Mouse (Mus musculus): ENCODE data around the gene Adamts4. TPM values are rescaled to one million over a fixed set of nuclear protein-coding genes. Genes with fewer than 3 reads are reported as not detected.

Adamts4 gene
- polyA plus RNA-seq, 1 experiment from 2014 or later: 4.4 TPM

- Histone ChIP-seq H3K36me3 (ENCODE audit: control insufficient read depth, insufficient read depth, low read length) (no peaks in the 10 kb centered on the region), H3K4me1 (ENCODE audit: control insufficient read depth, insufficient read depth, low read length) (peaks cover 5% of the 10 kb centered on the region; the same call in 1 of the 2 replicates), H3K9ac (ENCODE audit: low read length) (no peak overlapping the region), H3K4me2 (no peak overlapping the region), H3K4me3 (ENCODE audit: low read depth, low read length) (no peak overlapping the region), H3K27me3 (ENCODE audit: control insufficient read depth, insufficient read depth, low read length) (no peaks in the 10 kb centered on the region), H3K27ac (ENCODE audit: low read depth, low read length) (no peak overlapping the region), H3K9me3 (ENCODE audit: control insufficient read depth, low read length) (no peaks in the 10 kb centered on the region)
- 83% methylated on average over 17 of the region's 17 CpGs for WGBS
- ATAC-seq (ENCODE audit: low FRiP score) (no peak), DNase-seq (ENCODE audit: low spot score, missing footprints) (no peak)
Measured at GRCm38 (mm10) chr1:171258921-171259320, 8.7 kb downstream of the Adamts4 start.

GRCm38 (mm10) chr1:171260316-171260715, 10.1 kb downstream of the Adamts4 start:
- Histone ChIP-seq H3K4me2 (no peak overlapping the region), H3K36me3 (ENCODE audit: control insufficient read depth, insufficient read depth, low read length) (no peaks in the 10 kb centered on the region), H3K27me3 (ENCODE audit: control insufficient read depth, insufficient read depth, low read length) (no peaks in the 10 kb centered on the region), H3K4me3 (ENCODE audit: low read depth, low read length) (no peak overlapping the region), H3K9me3 (ENCODE audit: control insufficient read depth, low read length) (no peaks in the 10 kb centered on the region), H3K27ac (ENCODE audit: low read depth, low read length) (no peak overlapping the region), H3K9ac (ENCODE audit: low read length) (no peak overlapping the region), H3K4me1 (ENCODE audit: control insufficient read depth, insufficient read depth, low read length) (peaks cover 5% of the 10 kb centered on the region; the same call in 1 of the 2 replicates)
- DNase-seq (ENCODE audit: low spot score, missing footprints) (no peak), ATAC-seq (ENCODE audit: low FRiP score) (no peak)
- WGBS: 86% methylated on average over 3 of the region's 3 CpGs

GRCm38 (mm10) chr1:171262594-171263130, 12.4 kb downstream of the Adamts4 start:
- H3K4me3 ChIP-seq (ENCODE audit: low read depth, low read length): peak overlapping the region; percentile 1; the same call in 1 of the 2 replicates
- ATAC-seq (ENCODE audit: low FRiP score) (peak; percentile 51), DNase-seq (ENCODE audit: low spot score, missing footprints) (no peak)
- peaks cover 5% of the 10 kb centered on the region; the same call in 1 of the 2 replicates for H3K4me1 ChIP-seq (ENCODE audit: control insufficient read depth, insufficient read depth, low read length)
- H3K4me2 ChIP-seq: peak overlapping the region; percentile 24
- H3K27me3 ChIP-seq (ENCODE audit: control insufficient read depth, insufficient read depth, low read length): no peaks in the 10 kb centered on the region
- no peak overlapping the region for H3K27ac ChIP-seq (ENCODE audit: low read depth, low read length)
- 10% methylated on average over 8 of the region's 8 CpGs for WGBS
- H3K36me3 ChIP-seq (ENCODE audit: control insufficient read depth, insufficient read depth, low read length): no peaks in the 10 kb centered on the region
- H3K9me3 ChIP-seq (ENCODE audit: control insufficient read depth, low read length): no peaks in the 10 kb centered on the region
- no peak overlapping the region for H3K9ac ChIP-seq (ENCODE audit: low read length)

- WGBS: 0% methylated on average over 2 of the region's 2 CpGs
- ATAC-seq (ENCODE audit: low FRiP score) (peak; percentile 86), DNase-seq (ENCODE audit: low spot score, missing footprints) (no peak)
- Histone ChIP-seq H3K27me3 (ENCODE audit: control insufficient read depth, insufficient read depth, low read length) (no peaks in the 10 kb centered on the region), H3K4me3 (ENCODE audit: low read depth, low read length) (no peak overlapping the region), H3K27ac (ENCODE audit: low read depth, low read length) (no peak overlapping the region), H3K9me3 (ENCODE audit: control insufficient read depth, low read length) (no peaks in the 10 kb centered on the region), H3K4me1 (ENCODE audit: control insufficient read depth, insufficient read depth, low read length) (peaks cover 5% of the 10 kb centered on the region; the same call in 1 of the 2 replicates), H3K4me2 (peak overlapping the region; percentile 24), H3K36me3 (ENCODE audit: control insufficient read depth, insufficient read depth, low read length) (no peaks in the 10 kb centered on the region), H3K9ac (ENCODE audit: low read length) (no peak overlapping the region)
Measured at GRCm38 (mm10) chr1:171263185-171263611, 13.0 kb downstream of the Adamts4 start.

GRCm38 (mm10) chr1:171263666-171264461, 13.6 kb downstream of the Adamts4 start:
- H3K4me2 ChIP-seq: peak overlapping the region; percentile 9; the same call in 1 of the 2 replicates
- H3K4me3 ChIP-seq (ENCODE audit: low read depth, low read length): no peak overlapping the region
- no peak; the same call in 1 of the 2 replicates for ATAC-seq (ENCODE audit: low FRiP score)
- WGBS: 88% methylated on average over 3 of the region's 3 CpGs
- no peaks in the 10 kb centered on the region for H3K9me3 ChIP-seq (ENCODE audit: control insufficient read depth, low read length)
- no peak for DNase-seq (ENCODE audit: low spot score, missing footprints)
- H3K9ac ChIP-seq (ENCODE audit: low read length): no peak overlapping the region
- H3K36me3 ChIP-seq (ENCODE audit: control insufficient read depth, insufficient read depth, low read length): no peaks in the 10 kb centered on the region
- H3K27ac ChIP-seq (ENCODE audit: low read depth, low read length): no peak overlapping the region
- no peaks in the 10 kb centered on the region for H3K27me3 ChIP-seq (ENCODE audit: control insufficient read depth, insufficient read depth, low read length)
- H3K4me1 ChIP-seq (ENCODE audit: control insufficient read depth, insufficient read depth, low read length): peaks cover 5% of the 10 kb centered on the region; the same call in 1 of the 2 replicates

GRCm38 (mm10) chr1:171265971-171266744, 15.9 kb downstream of the Adamts4 start:
- ATAC-seq (ENCODE audit: low FRiP score) (no peak), DNase-seq (ENCODE audit: low spot score, missing footprints) (no peak)
- H3K4me2 ChIP-seq: no peak overlapping the region
- H3K27me3 ChIP-seq (ENCODE audit: control insufficient read depth, insufficient read depth, low read length): no peaks in the 10 kb centered on the region
- no peak overlapping the region for H3K27ac ChIP-seq (ENCODE audit: low read depth, low read length)
- 77% methylated on average over 4 of the region's 4 CpGs for WGBS
- no peaks in the 10 kb centered on the region for H3K36me3 ChIP-seq (ENCODE audit: control insufficient read depth, insufficient read depth, low read length)
- no peak overlapping the region for H3K9ac ChIP-seq (ENCODE audit: low read length)
- H3K4me3 ChIP-seq (ENCODE audit: low read depth, low read length): no peak overlapping the region
- peaks cover 15% of the 10 kb centered on the region for H3K4me1 ChIP-seq (ENCODE audit: control insufficient read depth, insufficient read depth, low read length)
- H3K9me3 ChIP-seq (ENCODE audit: control insufficient read depth, low read length): no peaks in the 10 kb centered on the region

- H3K27ac ChIP-seq (ENCODE audit: low read depth, low read length): no peak overlapping the region
- no peaks in the 10 kb centered on the region for H3K27me3 ChIP-seq (ENCODE audit: control insufficient read depth, insufficient read depth, low read length)
- peaks cover 12% of the 10 kb centered on the region for H3K4me1 ChIP-seq (ENCODE audit: control insufficient read depth, insufficient read depth, low read length)
- no peak overlapping the region for H3K9ac ChIP-seq (ENCODE audit: low read length)
- 47% methylated on average over 1 of the region's 1 CpGs for WGBS
- H3K4me2 ChIP-seq: no peak overlapping the region
- DNase-seq (ENCODE audit: low spot score, missing footprints): no peak
- H3K4me3 ChIP-seq (ENCODE audit: low read depth, low read length): no peak overlapping the region
- no peaks in the 10 kb centered on the region; the same call in 1 of the 2 replicates for H3K36me3 ChIP-seq (ENCODE audit: control insufficient read depth, insufficient read depth, low read length)
- no peaks in the 10 kb centered on the region for H3K9me3 ChIP-seq (ENCODE audit: control insufficient read depth, low read length)
- ATAC-seq (ENCODE audit: low FRiP score): no peak
Measured at GRCm38 (mm10) chr1:171268341-171268740, 18.1 kb downstream of the Adamts4 start.

- peaks cover 10% of the 10 kb centered on the region for H3K4me1 ChIP-seq (ENCODE audit: control insufficient read depth, insufficient read depth, low read length)
- peak within 1 kb of the TSS; percentile 97 for H3K4me2 ChIP-seq
- peaks cover 5% of the 10 kb centered on the region for H3K36me3 ChIP-seq (ENCODE audit: control insufficient read depth, insufficient read depth, low read length)
- no peaks in the 10 kb centered on the region for H3K9me3 ChIP-seq (ENCODE audit: control insufficient read depth, low read length)
- ATAC-seq (ENCODE audit: low FRiP score) (peak; percentile 96), DNase-seq (ENCODE audit: low spot score, missing footprints) (peak; percentile 100)
- no peak within 1 kb of the TSS for H3K27ac ChIP-seq (ENCODE audit: low read depth, low read length)
- no peaks in the 10 kb centered on the region for H3K27me3 ChIP-seq (ENCODE audit: control insufficient read depth, insufficient read depth, low read length)
- WGBS: 4% methylated on average over 36 of the region's 36 CpGs
- peak within 1 kb of the TSS; percentile 74 for H3K4me3 ChIP-seq (ENCODE audit: low read depth, low read length)
- H3K9ac ChIP-seq (ENCODE audit: low read length): peak within 1 kb of the TSS; percentile 78
Measured at GRCm38 (mm10) chr1:171269848-171270572, 19.8 kb downstream of the Adamts4 start, which contains the start of gene B4galt3. TSS of gene B4galt3 (plus strand) at chr1:171270328.

All from midbrain, embryonic 11.5 days (tissue).